Mouse (Mus musculus) heart, adult 18-20 months (tissue): ENCODE measurements around the gene Gapdh. TPM values are rescaled to one million over a fixed set of nuclear protein-coding genes. Genes with fewer than 3 reads are reported as not detected.

ENCODE experiments used
- microRNA-seq, 2 experiments: library from miRNA; unstranded; fragments of <30 nt; microRNA quantifications; one replicate each; pipeline ENCODE4 v1.2.0; 2022
- total RNA-seq, 2 experiments: library from RNA; stranded (reverse); gene quantifications; 2 replicates each; pipeline ENCODE4 v1.2.3; 2021

Gapdh gene
- total RNA-seq, 2 experiments from 2014 or later, result 4,422 to 5,568 TPM

Small RNAs within 50 kb of the gene (microRNA-seq; reads per million reads assigned to microRNA genes)
- 2.3 to 4.9 reads per million in 2 experiments for gene Mir3098

Other genes starting within 250 kb of the Gapdh start
- gene Ptms, start 246.4 kb downstream of the Gapdh start, total RNA-seq, result 100 to 1,000 TPM; 135 to 139 TPM
- gene Mlf2, start 235.1 kb downstream of the Gapdh start, total RNA-seq, result 100 to 1,000 TPM; 185 to 191 TPM
- 100 to 1,000 TPM in 1 of 2 experiments, 10 to 100 TPM in 1; 94.3 to 102 TPM for gene Cops7a, start 200.9 kb downstream of the Gapdh start, total RNA-seq
- gene Pianp, start 169.8 kb downstream of the Gapdh start, total RNA-seq, result under 1 TPM; 0.62 to 0.80 TPM
- gene Zfp384, start 157.3 kb downstream of the Gapdh start, total RNA-seq, result 10 to 100 TPM; 20.5 to 20.6 TPM
- gene Ing4, start 126.7 kb downstream of the Gapdh start, total RNA-seq, result 10 to 100 TPM; 22.4 to 26.6 TPM
- 1 to 10 TPM in 1 of 2 experiments, under 1 TPM in 1; 0.99 to 2.7 TPM for gene Acrbp, start 116.8 kb downstream of the Gapdh start, total RNA-seq
- gene Lpar5, start 98.5 kb downstream of the Gapdh start, total RNA-seq, result under 1 TPM; 0.25 to 0.62 TPM
- gene Chd4, start 70.5 kb downstream of the Gapdh start, total RNA-seq, result 100 to 1,000 TPM; 105 to 111 TPM
- 10 to 100 TPM; 19.2 to 20.1 TPM for gene Nop2, start 34.6 kb downstream of the Gapdh start, total RNA-seq
- gene Iffo1, start 21.2 kb downstream of the Gapdh start, total RNA-seq, result 1 to 10 TPM; 5.0 to 5.9 TPM
- 10 to 100 TPM; 12.2 to 15.6 TPM for gene Ncapd2, start 25.2 kb upstream of the Gapdh start, total RNA-seq
- gene Mrpl51, start 25.3 kb upstream of the Gapdh start, total RNA-seq, result 100 to 1,000 TPM; 316 to 366 TPM
- gene Vamp1, start 49.1 kb upstream of the Gapdh start, total RNA-seq, result 1 to 10 TPM; 5.0 to 7.8 TPM
- gene Tapbpl, start 65.4 kb upstream of the Gapdh start, total RNA-seq, result 1 to 10 TPM; 5.7 to 6.1 TPM
- gene Cd27, start 70.5 kb upstream of the Gapdh start, total RNA-seq, result 1 to 10 TPM in 1 of 2 experiments, not detected in 1; 1.7 TPM
- not detected for gene Tuba3a, start 119.6 kb upstream of the Gapdh start, total RNA-seq
- gene Ltbr, start 147.4 kb upstream of the Gapdh start, total RNA-seq, result 10 to 100 TPM; 25.0 to 28.7 TPM
- 1 to 10 TPM in 1 of 2 experiments, under 1 TPM in 1; 0.47 to 1.3 TPM for gene Scnn1a, start 154.2 kb upstream of the Gapdh start, total RNA-seq
- 10 to 100 TPM; 47.5 to 50.8 TPM for gene Tnfrsf1a, start 182.9 kb upstream of the Gapdh start, total RNA-seq
- gene Plekhg6, start 214.3 kb upstream of the Gapdh start, total RNA-seq, result not detected